Mouse (Mus musculus): ENCODE measurements around the gene Adam25. TPM values are rescaled to one million over a fixed set of nuclear protein-coding genes. Genes with fewer than 3 reads are reported as not detected.
"Not testable (repeated sequence)": the region's sequence is repeated elsewhere in the genome, so short reads cannot be mapped to it uniquely, and the experiment has no call there.

The Adam25 gene
- polyA plus RNA-seq (2016; fragmentation: Nextera tagmentation; extraction: Ambion mirVana), result not detected in 2 replicates

- H3K4me2 ChIP-seq; H3K4me3 ChIP-seq (replicated peaks); H3K4me1 ChIP-seq; H3K36me3 ChIP-seq (replicated peaks); H3K9me3 ChIP-seq; H3K27ac ChIP-seq; H3K9ac ChIP-seq; H3K27me3 ChIP-seq; ATAC-seq (ENCODE audit: low FRiP score): not testable (repeated sequence)
- 64% methylated on average over 1 of the region's 1 CpGs for WGBS
Observed at GRCm38 (mm10) chr8:40751908-40752307, at the start of gene Adam25. Gene Adam25 (plus strand): TSS chr8:40752208.

GRCm38 (mm10) chr8:40715406-40715805 is 36.6 kb upstream of the Adam25 start:
- H3K4me2 ChIP-seq; H3K9ac ChIP-seq; ATAC-seq (ENCODE audit: low FRiP score); H3K36me3 ChIP-seq (replicated peaks); H3K27ac ChIP-seq; H3K9me3 ChIP-seq; H3K4me3 ChIP-seq (replicated peaks); H3K27me3 ChIP-seq; H3K4me1 ChIP-seq: not testable (repeated sequence)
- WGBS, result 96% methylated on average over 4 of the region's 4 CpGs

- H3K9ac ChIP-seq, result no peak overlapping the region
- WGBS, result 83% methylated on average over 7 of the region's 7 CpGs
Observed at GRCm38 (mm10) chr8:40715986-40716385, 36.0 kb upstream of the Adam25 start.

GRCm38 (mm10) chr8:40783320-40783719 is 31.3 kb downstream of the Adam25 start:
- Histone ChIP-seq H3K9me3 (no peaks in the 10 kb centered on the region), H3K4me2 (no peak overlapping the region), H3K4me1 (no peaks in the 10 kb centered on the region), H3K36me3 (replicated peaks) (no peaks in the 10 kb centered on the region), H3K27ac (no peak overlapping the region), H3K27me3 (no peaks in the 10 kb centered on the region), H3K9ac (no peak overlapping the region), H3K4me3 (replicated peaks) (no peak overlapping the region)
- no peak for ATAC-seq (ENCODE audit: low FRiP score)

More at GRCm38 (mm10) chr8:40715986-40716385, 36.0 kb upstream of the Adam25 start:
- H3K4me3 ChIP-seq (replicated peaks), result no peak overlapping the region
- no peaks in the 10 kb centered on the region for H3K4me1 ChIP-seq
- no peaks in the 10 kb centered on the region for H3K9me3 ChIP-seq
- no peaks in the 10 kb centered on the region for H3K36me3 ChIP-seq (replicated peaks)
- H3K27ac ChIP-seq, result no peak overlapping the region
- no peak overlapping the region for H3K4me2 ChIP-seq
- H3K27me3 ChIP-seq, result no peaks in the 10 kb centered on the region
- ATAC-seq (ENCODE audit: low FRiP score), result no peak

GRCm38 (mm10) chr8:40792973-40793372 is 41.0 kb downstream of the Adam25 start, which contains the start of gene Adam20:
Gene Adam20 (plus strand): TSS chr8:40793273.
- not testable (repeated sequence) for ATAC-seq (ENCODE audit: low FRiP score); H3K36me3 ChIP-seq (replicated peaks); H3K4me3 ChIP-seq (replicated peaks); H3K9ac ChIP-seq; H3K4me2 ChIP-seq; H3K9me3 ChIP-seq; H3K27ac ChIP-seq; H3K4me1 ChIP-seq; H3K27me3 ChIP-seq
- 71% methylated on average over 1 of the region's 1 CpGs for WGBS

GRCm38 (mm10) chr8:40803379-40804079 is 51.5 kb downstream of the Adam25 start:
- H3K4me3 ChIP-seq (replicated peaks), result no peak overlapping the region
- H3K4me1 ChIP-seq, result no peaks in the 10 kb centered on the region
- no peaks in the 10 kb centered on the region for H3K9me3 ChIP-seq
- no peak overlapping the region for H3K27ac ChIP-seq
- no peak overlapping the region for H3K4me2 ChIP-seq
- 89% methylated on average over 2 of the region's 2 CpGs for WGBS
- H3K36me3 ChIP-seq (replicated peaks), result no peaks in the 10 kb centered on the region
- no peaks in the 10 kb centered on the region for H3K27me3 ChIP-seq
- no peak overlapping the region for H3K9ac ChIP-seq
- no peak for ATAC-seq (ENCODE audit: low FRiP score)

Other genes with a start within 250 kb of the Adam25 start
- not detected in 2 replicates for gene Adam24, start 77.1 kb upstream of the Adam25 start, polyA plus RNA-seq (2016; fragmentation: Nextera tagmentation; extraction: Ambion mirVana)
- not detected in 2 replicates for gene Adam20, start 41.1 kb downstream of the Adam25 start, polyA plus RNA-seq (2016; fragmentation: Nextera tagmentation; extraction: Ambion mirVana)
- gene Adam39, start 70.8 kb downstream of the Adam25 start, polyA plus RNA-seq (2016; fragmentation: Nextera tagmentation; extraction: Ambion mirVana), result not detected in 2 replicates

Data from forebrain, embryonic 12.5 days (tissue).